Mouse (Mus musculus): ENCODE data around the gene Gpr183.

The Gpr183 gene

DNA sequence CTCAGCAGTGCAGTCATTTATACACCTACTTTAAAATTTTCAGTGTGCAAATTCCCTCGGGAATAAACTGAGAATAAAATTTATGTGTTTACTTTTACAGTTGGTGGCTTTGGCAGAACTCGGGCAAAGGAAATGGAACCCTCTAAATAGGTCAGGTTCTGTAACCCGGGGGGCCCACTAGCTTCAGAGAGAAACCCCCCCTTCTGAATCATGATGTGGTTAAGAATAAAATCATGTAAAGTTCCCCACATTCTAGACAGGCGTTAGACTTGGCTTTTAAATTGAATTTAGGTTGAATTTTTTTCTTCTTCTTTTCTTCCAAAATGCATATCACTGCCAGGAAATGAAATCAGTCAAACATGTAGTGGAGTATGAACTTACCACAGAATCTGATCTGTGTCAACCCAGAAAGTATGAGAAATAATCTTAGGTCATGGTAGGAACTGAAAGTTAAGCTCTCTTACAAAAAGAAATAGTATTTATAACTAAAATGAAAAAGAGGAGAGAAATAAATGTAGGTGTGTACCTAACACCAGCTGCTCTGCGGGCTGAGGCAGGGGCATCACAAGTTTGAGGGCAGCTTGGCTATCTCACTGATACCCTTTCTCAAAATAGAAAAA lies 9.7 kb downstream of the Gpr183 start:
- DNase-seq = no peak

DNA sequence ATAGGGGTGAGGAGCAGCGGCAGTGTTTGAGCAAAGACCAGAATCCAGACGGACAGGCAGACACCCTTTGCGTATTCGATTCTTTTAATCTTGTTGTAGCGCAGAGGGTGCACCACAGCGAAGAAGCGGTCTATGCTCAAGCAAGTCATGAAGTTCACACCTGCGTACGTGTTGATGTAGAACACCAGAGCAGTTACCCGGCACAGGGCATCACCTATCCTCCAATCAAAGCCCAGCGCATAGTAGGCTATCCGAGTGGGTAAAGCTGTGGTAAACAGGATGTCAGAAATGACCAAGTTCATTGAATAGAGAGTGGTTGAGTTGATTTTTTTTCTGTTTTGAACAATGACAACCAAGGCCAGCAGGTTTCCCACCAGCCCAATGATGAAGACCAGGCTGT lies 10.4 kb downstream of the Gpr183 start:
- DNase-seq = no peak

DNA sequence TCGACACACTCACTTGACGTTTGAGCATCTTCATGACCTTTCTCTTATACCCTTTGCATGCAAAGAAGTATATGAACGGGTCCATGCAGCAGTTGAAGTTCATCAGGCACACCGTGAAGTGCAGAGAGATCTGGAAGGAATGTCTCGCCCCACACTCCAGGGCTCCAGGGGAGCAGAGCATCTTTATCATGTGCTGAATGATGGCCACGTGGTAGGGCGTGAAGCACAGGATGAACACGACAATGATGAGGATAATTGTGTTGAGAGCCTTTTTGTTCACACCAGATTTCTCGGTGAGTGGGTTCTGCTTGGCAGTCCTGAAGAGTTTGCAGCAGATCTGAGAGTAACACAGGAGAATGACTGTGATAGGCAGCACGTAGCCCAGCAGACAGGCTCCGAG lies 10.9 kb downstream of the Gpr183 start:
- no peak for DNase-seq

GRCm38 (mm10) chr14:121952046-121952400 lies 13.0 kb downstream of the Gpr183 start:
- no peak for DNase-seq

DNA sequence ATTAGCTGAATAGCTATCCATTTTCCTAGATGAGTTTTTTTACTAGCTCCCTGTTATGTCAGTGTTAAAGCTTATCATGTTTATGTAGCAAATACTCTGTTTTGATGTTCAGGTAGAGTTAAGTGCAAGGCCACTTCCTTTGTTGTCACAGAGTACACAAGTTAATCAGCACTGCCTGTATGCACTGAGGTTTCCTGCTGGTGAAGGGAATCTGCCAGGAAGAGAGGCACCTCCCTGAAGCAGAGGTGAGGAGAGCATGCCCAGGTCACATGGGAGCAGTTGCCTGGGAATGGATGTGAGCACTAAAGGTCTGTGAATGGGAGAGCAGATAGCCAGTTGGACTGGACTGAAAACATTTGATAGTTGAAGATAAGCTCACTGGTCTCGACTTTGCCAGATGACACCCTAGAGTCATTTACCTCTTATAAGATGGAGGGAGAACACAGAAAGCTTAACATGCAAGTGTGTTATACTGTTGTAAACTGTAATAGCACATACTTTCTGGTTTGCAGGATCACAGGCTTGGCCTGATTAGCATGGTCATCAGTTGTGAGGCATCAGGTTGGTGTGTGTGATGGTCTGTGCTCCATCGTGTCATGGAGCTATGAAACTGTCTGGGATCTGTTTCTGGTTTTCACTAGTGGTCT lies 13.5 kb downstream of the Gpr183 start:
- no peak for DNase-seq

DNA sequence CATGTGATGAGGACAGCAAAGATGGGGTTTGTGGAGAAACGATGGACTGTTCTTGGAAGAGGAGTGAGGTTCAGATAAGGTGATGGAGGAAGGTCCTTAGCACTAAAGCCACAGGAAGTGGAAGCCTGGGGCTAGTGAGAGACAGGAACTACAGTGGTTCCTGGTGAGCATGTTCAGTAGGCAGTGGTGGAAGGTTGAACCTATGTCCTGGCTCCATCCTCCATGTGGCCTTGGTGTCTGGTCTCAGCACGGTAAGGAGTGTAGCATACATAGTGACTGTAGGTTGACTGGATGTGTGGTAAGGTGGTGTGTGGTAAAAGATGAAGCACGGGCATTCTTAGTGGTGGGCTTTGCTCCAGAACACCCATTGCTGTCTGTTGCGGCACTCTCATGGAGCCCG lies 15.1 kb downstream of the Gpr183 start:
- no peak for DNase-seq

- DNase-seq = no peak
These were observed 15.6 kb downstream of the Gpr183 start for GRCm38 (mm10) chr14:121949436-121949835.

DNA sequence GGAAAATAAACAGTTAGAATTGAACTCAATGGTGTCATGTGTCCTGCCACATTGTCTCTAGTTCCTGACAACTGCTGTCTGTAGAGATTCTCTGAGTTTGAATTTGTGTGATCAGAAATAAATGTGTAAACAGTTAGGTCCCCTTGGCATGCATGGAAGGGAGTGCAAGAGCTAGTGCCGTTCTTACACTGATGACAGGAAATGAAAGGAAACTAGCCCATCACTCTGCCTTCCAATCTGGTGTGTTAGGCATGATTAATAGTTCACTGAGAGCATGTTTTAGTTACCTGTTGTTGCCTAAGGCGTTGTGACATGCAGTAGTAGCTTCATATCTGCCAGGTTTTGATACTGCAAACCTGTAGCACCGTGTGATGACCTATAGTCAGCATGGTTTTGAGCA lies 17.0 kb downstream of the Gpr183 start:
- no peak for DNase-seq

- DNase-seq = no peak
These were observed 17.7 kb downstream of the Gpr183 start for GRCm38 (mm10) chr14:121947201-121947760.

- DNase-seq = no peak
These were observed 18.3 kb downstream of the Gpr183 start for GRCm38 (mm10) chr14:121946728-121947127.

- no peak for DNase-seq
These were observed 18.9 kb downstream of the Gpr183 start for GRCm38 (mm10) chr14:121946131-121946530.

GRCm38 (mm10) chr14:121939582-121939981 lies 25.4 kb downstream of the Gpr183 start:
- no peak for DNase-seq

DNA sequence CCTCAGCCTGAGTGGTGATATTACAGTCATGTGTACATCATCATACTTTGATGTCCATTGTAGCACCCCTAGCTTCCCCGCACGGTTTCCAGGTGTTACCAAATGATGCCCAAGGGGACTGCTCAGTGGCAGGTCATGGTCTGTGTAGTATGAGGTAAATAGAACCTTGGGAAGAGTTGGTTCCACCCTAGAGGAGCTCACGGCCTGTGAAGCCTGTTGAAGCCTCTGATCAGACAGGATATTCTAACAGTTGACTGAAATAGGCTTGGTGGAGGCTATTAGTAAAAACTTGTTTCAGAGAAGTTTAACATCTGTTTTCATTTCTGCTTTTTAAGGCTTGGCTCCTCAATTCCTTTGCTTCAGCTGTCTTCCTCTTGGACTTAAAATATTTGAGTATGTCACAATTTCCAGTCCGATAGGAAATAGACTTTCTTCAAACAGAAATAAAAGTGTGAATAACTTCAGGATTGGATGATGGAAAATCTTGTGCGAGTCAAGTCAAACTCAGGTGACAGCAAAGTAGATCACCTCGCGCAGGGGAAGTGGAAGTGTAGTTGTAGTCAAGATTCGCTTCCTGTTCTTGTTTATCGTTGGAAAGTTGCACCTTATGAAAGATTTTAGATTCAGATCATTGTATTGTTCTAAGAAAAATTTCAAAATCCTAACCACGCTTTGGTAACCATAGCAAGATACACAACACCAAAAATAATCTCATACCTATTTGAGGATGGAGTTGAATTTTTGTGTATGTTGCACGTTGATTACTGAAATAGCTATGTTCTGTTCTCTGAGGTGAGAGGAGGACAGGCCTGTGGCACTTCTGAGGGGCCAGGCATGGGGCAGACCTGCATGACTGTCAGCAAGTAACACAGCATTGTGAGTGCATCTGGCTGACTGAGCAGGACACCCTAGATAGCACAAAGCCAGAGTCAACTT lies 26.5 kb downstream of the Gpr183 start:
- no peak for DNase-seq

DNA sequence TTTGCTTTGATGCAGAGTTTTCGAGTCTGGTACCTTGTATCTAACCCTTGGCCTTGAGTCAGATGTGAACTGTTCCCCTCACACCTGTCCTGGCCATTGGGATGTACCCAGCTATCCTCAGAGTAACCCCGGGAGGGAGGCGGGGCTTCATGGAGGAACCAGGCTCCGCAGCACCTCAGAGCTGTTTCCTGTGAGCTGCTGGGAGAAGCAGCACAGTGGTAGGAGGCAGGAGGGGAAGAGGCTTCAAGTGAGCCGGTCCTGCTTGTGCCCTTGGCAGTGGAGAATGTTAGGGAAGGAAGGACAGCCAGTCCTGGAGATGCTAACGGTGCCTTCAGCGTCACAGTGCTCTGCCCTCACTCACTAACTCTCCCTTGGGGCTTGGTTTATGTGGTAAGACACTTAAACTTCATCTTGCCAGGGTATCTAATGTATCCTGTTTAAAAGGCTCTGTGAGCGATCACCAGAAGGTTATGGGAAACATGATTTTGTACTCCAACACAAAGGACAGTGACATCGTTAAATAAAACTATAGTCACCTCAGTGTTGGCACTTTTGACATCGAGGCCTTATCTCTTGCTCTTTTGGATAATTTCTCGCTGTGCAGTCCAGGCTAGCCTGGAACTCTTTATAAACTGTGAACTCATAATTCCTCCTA lies 27.3 kb downstream of the Gpr183 start:
- DNase-seq = no peak

DNA sequence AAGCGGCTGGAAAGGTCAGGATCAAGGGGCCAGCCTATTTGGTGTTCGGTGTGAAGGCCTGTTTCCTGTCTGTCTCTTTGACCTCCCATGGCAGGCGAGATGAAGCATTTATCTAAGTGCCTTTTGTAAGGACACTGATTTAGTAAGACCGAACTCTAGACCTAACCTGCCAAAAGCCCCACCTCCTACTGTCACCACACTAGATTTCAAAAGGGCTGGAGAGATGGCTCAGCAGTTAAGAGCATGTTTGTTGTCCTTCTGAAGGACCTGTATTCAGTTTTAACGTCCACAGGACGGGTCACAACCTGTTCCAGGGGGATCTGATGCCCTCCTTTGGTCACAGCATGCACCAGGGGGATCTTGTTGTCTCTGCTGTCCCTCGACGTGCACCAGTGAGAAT lies 28.1 kb downstream of the Gpr183 start:
- DNase-seq = no peak

GRCm38 (mm10) chr14:121936356-121936755 lies 28.6 kb downstream of the Gpr183 start:
- DNase-seq = no peak

DNA sequence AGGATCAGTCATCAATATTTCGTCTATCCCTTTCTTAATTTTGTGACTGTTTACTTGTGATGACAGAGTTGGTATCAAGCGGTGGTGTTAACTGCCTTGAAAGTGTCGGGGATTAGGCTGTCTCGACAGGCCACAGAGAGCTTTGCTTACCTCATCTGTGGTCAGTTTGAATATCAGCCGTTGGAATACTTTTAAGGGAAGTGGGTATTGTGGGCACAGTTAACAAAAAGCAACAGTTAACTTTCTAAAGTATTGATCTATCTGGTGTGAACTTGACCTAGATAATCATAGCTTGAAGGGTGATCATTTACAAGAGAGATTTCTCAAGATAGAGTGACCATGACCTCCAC lies 30.4 kb downstream of the Gpr183 start:
- DNase-seq = no peak

- DNase-seq = no peak
These were observed 30.9 kb downstream of the Gpr183 start for GRCm38 (mm10) chr14:121933906-121934596.

DNA sequence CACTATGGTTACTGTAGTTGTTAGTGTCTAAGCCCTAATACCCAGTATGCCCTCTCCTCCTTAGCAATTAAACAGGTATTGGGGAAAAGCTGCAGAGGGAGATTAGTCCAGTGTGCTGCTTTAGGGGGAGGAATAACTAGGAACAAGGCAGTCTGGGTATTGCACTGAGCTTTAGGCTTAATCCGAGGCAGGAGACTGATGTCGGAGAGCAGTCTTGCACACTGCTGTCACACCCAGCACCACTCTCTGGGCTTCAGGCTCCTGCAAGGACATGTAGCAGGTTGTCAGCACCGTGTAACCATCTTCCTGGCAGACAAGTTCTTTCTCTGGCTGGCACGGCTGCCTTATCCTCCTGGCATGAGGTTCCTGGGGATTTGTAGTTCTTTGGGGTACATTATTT lies 32.8 kb downstream of the Gpr183 start:
- no peak for DNase-seq

DNA sequence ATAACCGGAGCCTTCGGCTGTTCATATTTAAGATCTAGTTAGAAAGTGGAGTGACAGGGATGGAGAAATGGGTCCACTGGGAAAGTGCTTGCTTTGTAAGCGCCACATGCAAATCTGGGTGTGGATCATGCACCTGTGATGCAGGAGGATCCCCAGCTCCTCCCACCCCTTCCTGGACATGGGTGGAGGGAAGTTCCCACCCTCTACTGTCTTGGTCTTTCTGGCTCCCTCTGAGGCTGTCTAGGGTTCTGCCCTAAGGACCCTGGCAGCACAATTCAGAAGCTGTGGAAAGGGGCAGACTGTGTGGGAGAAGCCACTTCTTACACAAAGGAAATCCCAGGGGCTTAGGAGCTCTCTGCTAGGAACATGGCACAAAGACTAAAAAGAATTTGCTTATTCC lies 33.4 kb downstream of the Gpr183 start:
- DNase-seq = no peak

DNA sequence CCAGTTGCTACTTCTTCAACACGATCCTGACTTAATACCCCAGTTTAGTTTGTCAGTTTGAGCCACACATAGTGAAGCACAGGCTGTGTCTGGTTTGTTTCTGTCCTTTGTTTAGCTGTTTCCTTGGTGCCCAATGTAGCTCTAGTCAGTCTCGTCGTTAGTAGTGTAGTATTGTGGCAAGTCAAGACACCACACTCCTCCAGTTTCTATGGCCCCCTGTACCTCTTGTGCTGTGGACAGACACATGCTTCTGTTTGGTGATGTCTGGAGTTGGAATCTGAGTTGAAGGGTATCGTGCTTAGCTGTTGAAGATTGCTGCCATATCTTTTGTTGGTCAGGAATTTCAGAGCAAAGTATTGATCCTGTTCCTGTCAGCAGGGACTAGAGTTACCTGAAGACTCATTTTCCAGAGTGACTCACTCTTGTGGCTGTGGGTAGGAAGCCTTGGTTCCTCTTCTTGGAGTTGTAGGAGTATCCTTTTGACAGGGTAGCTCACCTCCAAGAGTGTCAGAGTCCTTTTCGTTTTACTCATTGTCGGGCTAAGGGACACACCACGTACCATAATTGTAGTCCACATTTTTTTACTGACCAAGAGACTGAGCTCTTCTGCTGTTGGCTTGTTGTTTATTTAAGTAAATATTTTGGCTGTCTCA lies 34.1 kb downstream of the Gpr183 start:
- DNase-seq = no peak
